Mouse (Mus musculus): ENCODE data around the gene Sarm1.

Gene Sarm1

DNA sequence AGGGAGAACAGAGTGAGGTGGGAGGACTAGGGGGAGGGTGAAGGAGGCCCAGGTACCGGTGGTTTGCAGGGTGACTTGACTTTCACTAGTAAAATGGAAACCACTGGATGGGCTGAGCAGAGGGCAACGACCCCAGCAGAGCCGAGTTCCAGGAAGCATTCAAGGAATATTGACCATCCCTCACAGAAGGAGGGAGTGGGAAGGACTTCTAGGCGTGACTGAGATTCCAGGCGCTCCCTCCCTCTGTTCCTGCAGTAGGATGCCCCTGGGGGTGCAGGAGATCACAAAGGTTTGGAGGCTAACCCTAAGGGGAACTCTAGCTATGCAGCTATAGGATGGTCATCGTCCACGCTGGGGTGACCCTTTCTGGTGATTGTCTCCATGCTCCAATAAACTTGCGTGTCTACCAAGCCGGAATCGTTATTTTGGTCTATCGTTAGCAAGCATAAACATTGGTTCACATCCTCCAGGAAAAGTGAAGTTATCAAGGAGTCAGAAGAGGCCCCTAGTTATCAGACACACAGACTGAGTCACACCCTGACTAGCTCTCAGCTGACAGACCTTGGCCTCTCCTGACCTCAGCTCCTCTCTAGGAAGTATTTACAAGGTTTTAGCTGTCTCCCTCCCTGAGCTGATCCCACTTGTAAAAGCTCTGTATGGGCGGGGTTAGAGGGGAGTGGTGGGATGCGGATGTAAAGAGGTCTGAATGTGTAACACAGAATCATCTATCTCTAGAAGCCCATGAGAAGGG, 34.1 kb downstream of the Sarm1 start:
- peak; percentile 56 for DNase-seq (ENCODE audit: low spot score)

DNA sequence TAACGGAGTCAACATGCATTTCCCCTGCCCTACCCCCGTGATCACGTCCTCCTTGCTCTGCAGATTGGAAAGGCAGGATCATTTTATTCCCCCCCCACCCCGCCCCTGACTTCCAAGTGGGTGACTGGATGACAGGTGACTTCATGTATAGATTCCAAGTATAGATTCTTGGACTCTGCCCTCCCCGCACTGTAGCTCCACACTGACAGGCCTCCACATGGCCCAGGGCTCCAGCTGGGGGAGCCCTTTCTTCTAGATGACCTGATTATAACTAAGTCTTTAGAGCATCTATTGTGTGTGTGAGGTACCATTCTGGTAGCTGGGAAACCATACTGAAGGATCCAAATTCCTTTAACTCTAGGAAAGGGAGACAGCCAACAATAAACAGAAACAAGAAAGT, 34.9 kb downstream of the Sarm1 start:
- DNase-seq (ENCODE audit: low spot score): no peak

DNA sequence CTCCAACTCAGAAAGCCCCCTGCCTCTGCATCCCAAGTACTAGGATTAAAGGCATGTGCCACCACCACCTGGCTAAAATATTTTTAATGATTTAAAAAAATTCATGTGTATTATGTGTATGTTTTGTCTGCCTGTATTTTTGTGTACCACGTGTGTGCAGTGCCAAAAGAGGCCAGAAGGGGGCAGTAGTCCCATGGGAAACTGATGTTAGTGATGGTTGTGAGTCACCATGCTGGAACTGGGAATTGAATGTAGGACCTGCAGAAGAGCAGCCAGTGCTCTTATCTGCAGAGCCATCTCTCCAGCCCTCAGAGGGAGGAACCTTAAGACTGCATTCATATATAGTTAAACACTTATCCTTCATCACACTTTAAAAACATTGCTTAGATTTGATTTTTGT, 35.7 kb downstream of the Sarm1 start:
- DNase-seq (ENCODE audit: low spot score): no peak

DNA sequence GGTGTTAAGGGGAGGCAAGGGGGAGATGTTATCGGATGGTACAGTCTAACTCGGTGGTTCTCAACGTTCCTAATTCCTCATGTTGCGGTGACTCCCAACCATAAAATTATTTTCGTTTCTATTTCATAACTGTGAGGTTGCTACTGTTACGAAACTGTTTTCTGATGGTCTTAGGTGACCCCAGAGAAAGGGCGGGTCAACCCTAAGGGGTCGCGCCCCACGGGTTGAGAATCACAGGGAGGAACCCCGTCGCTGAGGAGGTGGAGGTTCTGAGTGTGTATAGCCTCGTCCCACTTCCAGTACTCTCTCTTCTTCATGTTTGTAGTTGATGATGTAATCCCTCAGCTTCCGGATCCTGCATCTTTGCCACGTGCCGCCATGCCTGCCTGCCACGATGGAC, 38.8 kb downstream of the Sarm1 start:
- no peak for DNase-seq (ENCODE audit: low spot score)

DNA sequence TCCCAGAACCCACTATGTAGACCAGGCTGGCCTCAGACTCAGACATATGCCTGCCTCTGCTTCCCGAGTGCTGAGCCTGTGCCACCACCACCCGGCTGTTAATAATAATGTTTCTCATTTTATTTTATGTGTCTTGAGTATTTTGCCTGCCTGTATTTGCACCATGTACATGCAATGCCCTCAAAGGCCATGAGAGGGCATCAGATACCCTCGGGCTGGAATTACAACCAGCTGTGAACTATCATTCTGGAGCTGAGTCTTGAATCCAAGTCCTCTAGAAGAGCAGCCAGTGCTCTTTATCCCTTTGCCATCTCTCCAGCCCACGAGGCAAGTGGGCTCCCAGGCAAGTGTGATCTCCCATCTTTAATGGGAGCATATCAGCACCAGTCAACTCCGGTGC, 42.2 kb downstream of the Sarm1 start:
- peak; percentile 28 for DNase-seq (ENCODE audit: low spot score)

DNA sequence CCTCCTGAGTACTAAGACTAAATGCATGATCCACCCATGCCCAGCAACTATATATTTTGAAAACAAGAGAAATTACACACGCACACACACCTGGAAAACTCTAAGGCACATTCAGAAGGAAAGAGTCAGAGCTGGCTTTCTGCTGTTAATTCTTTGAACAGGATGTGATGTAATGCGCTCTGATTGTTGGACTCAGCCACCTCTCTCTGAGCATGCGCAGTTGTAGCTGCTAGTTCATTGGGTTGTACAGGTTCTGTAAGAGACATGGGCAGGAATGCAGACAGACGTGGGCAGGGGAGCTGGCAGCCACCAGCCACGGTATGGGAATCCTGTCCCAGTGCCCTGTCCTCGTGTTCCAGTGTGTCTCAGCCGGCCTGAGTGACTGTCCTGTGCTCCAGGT, 43.3 kb downstream of the Sarm1 start:
- no peak for DNase-seq (ENCODE audit: low spot score)

DNA sequence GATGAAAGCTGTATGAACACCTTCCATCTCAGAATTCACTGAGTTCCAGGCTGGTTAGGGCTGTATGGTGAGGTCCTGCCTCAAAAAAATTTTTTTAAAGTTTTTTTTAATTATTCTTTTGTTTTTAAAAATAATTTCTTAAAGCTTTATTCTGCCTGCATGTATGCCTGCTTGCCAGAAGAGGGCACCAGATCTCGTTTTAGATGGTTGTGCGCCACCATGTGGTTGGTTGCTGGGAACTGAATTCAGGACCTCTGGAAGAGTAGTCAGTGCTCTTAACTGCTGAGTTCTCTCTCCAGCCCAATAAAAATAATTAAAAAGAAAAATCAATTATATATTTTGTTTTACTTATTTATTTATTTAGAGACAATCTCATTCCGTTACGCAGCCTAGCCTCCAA, 43.9 kb downstream of the Sarm1 start:
- DNase-seq (ENCODE audit: low spot score): peak; percentile 53

DNA sequence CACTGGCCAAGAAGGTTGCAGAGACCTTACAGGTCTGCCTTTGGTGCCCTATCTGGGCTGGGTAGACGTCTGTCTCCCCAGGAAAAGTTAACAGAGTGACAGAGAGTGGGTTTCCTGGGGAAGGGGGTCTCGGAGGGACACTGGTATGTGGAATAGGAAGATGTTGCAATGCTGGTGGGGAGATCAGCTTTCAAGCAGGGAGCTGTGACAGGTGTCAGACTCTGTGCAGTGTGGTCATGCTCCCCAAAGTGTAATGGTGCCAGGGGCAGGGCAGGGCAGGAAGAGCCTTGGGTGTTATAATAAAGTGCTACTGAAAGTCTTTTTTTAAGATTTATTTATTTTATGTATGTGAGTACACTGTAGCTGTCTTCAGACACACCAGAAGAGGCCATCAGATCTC, 47.2 kb downstream of the Sarm1 start:
- no peak for DNase-seq (ENCODE audit: low spot score)

DNA sequence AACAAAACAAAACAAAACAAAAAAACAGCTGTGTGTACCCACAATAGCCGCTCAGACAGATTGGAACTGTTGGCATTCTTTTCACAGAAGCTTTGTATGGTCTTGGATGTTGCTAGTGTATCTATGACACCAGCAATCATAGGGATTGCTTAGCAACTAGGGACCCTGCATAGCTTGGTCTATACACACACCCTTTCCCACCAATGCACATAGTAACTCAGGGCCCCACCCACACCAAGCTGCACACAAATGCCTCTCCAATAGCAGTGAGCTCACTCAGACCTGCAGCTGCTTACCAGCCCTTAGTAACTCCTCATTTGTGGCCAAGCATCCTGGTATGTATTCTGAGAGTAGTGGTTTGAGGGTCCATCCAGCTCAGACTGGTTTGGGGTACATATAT, 49.3 kb downstream of the Sarm1 start:
- DNase-seq (ENCODE audit: low spot score): no peak

DNA sequence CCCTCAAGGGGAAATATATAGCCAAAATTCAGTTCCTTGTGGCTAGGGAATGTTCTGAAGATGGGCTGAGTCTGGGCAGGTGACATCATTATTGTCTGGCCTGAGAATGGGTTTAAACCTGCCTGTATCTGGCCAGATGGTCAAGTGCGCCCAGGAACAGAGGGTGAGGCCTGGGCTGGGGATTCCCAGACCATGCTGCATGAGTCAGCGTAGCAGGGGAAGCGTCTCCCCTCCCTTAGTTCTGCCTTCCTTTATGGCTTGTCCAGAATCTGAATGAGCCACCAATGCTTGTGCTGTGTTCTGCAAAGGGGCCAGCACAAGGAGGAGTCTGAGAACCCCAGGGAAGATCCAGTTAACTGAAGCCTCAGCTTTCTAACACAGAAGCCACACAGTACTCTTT, 50.4 kb downstream of the Sarm1 start:
- no peak for DNase-seq (ENCODE audit: low spot score)

DNA sequence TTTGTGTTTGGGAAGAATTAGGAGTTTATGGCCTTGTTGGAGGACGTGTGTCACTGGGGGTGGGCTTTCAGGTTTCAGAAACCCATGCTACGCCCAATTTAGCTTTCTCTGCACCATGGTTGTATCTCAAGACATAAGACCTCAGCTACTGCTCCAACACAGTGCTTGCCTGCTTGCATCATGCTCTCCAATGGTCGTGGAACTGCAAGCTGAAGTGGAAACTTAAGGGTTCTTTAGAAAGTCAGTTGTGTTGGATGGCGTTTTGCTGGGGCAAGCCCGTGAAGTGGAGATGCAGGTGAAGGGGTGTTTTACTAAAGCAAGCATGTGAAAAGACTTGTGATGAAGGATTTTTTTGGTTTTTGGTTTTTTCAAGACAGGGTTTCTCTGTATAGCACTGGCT, 54.4 kb downstream of the Sarm1 start:
- no peak for DNase-seq (ENCODE audit: low spot score)

DNA sequence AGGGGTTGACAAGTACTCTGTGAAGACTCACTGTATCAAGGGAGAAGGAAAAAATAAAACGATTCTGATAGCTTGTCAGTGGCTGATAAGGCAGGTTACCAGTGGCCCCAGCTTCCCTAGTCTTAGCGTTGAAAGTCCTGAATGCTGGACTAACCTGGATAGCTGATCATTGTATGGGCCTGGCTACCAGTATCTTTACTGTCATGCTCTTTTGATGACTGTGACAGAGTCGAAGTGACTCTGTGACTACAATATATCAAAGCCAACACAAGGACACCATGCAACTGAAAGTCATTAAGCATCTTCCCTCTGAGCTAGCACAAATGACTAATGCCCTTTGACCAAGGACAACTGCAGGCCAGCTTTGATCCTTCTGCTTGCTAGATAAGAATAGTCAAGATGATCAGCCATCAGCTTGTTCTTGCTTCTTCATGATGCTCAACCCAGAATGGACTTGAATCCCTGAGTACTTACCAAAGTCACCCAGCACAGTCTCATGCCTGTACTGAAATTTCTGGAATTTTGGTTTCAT, 59.1 kb downstream of the Sarm1 start:
- no peak for DNase-seq (ENCODE audit: low spot score)

DNA sequence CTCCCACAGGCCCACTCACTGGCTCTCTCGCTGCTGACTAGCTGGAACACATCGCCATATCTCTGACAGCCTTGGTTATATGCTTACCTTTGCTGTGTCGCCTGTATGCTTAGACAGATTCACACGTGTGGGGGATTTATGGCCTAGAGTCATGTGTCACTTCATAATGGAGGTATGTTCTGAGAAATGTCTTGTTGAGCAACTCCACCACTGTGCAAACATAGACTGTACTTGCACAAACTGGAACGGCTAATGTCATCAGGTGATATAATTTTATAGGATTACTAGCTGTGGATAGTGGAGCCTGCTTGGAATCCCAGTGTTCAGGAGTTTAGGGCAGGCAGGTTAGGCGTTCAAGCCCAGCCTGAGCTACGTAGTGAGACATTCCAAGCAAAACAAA, 60.4 kb downstream of the Sarm1 start:
- DNase-seq (ENCODE audit: low spot score): no peak

DNA sequence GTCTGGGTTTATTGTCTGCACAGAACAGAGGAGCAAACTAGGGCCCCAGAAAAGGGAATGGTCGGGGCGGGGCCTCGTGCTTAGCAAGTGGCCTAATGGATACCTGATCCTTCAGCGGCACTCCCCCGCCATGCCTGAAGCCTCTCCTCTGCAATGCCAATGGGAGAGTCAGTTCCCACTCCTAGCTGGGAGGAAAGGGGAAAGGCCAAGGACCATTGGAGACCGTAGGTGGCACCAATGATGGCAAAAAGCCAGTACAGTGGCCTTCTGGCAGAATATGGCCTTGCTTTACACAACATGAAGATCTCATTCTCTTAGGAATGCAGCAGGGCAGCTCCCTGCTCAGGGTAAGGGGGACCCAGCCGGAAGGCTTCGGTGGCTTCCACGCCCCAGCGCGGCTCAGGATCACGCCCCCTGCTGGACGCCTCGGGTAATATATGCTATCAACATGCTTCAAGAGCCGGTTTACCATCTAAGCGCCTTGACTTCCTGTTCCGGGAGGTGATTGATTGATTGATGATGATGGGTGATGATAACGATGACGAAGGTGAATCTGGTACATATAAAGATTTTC, 61.7 kb downstream of the Sarm1 start:
- peak; percentile 41 for DNase-seq (ENCODE audit: low spot score)

DNA sequence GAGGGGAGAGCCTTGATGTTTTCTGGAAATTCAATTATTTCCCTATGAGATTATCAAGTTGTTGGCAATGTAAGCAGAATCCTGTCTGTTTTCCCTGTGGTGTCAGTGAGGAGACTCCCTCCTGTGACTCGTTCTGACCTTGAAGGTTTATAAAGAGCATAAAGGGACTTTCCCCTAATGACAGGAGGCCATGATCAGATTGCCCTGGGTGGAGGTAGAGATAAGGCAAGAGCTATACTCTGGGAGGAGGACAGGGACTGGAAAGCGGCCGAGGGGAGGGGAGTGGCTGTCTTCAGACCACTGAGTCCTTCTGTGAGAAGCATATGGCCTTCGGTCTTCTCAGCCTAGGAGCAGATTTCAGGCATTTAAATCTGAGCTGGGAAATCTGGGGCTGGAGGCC, 63.5 kb downstream of the Sarm1 start:
- DNase-seq (ENCODE audit: low spot score): no peak

DNA sequence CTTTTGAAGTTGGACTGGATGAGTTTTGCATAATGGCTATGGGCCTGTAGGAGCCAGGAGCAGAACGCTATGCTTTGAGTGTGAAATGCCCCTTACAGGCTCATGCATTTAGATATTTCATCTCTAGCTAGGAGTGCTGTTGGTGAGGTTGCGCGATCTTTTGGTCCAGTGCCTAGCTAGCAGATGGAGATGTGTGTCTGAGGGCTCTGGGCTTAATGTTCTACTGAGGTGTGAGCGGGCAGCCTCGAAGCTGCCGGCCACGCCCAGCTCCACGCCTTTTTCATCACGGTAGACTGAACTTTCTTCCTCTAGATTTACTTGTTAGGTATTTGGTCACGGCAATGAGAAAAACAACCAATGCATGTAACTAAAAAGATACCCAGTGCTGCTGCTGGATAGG, 66.4 kb downstream of the Sarm1 start:
- DNase-seq (ENCODE audit: low spot score): no peak

DNA sequence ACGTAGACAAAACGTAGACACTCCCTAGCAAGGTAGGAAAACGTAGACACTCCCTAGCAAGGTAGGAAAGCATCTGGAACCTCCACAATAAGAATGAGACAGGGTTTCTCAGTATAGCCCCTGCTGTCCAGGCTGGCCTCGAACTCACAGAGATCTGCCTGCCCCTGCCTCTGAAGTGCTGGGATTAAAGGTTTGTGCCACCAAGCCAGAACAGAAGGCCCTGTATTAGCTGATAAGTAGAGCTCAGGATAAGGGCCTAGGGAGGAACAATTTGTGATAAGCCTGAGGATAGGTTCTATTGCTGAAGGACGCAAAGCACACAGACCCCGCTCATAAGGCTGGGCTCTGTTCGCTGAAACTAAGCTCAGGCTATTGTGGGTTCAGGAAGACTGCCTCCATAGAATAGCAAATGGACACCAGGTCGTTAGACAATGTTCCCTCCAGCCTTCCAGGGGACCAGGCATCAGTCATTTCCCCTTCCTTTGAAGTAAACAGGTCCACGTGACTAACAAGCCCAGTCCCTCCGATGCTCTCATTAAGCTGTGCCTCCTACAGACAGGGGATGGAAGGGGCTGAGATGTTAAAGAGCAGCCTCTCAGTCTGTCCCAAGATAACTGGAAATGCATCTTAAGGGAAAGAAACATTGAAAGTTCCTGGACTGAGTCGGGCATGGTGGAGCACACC, 67.2 kb downstream of the Sarm1 start:
- DNase-seq (ENCODE audit: low spot score): no peak

DNA sequence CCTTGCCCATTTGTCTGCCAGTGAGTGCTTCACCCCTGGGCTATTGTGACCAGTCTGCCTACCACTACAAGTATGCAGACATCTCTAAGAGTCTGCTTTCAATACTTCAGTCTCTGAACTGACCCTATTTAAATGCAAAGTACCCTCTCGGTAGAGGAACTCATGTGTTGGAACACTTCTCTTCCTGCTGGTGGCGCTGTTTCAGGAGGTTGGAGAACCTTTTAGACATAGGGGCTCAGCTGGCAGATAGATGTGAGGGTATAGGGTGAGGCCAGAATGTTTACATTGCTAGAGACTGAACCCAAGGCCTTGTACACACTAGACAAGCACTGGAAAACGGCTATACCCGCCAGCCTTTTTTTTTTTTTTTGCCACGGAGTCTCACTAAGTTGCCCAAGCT, 69.2 kb downstream of the Sarm1 start:
- no peak for DNase-seq (ENCODE audit: low spot score)

DNA sequence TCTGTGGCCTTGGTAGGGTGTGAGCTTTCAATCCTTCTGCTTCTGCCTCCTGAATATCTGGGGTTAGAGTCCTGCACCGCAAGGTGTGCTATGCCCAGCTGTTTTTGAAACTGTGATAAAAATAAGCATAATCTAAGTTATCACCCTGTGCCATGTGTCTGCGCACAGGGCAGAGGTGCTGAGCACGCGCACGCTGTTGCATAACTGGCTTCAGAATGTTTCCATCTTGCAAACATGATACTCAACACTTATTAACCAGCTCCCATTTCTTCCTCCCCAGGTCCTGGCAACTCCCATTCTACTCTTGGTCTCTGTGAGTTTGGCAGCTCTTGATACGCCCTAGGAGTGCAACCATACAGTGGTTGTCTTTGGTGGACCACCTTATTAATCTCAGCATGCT, 69.9 kb downstream of the Sarm1 start:
- no peak for DNase-seq (ENCODE audit: low spot score)

DNA sequence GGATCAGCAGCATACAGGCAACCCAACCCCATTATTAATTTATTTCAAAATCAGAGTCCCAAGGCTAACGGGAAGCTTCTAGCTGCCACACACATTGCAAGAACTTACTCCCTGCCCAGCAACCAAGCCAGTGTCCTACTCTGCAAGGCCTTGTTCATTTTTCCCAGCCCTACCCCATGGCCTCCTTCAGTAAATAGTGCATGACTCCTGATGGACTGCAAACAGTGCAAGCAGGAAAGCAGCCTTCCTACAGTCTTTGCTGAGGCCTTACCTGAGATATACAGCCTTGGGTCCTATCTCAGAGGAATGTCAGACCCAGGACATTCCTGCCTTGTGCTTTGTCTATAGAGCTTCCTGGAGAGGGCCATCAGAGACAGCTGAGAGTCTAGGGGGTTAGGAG, 72.0 kb downstream of the Sarm1 start:
- no peak for DNase-seq (ENCODE audit: low spot score)

DNA sequence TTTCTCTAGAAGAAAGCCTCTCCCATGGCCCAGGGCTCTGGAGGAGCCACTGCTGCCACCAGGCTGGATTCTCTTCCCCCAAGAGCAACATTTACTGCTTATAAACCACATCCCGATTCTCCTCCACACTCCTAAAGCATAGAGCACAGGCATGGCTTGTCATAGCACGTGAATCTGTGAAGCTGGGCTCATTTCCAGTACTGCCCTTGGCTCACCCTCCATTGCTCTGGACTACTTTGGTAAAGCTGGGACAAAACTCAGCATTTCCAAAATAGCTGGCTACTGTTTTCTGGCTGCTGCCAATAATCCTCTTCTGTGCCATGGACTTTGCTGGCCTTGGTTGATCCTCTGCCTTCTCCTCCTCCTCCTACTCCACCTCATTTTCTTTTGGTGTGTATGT, 73.2 kb downstream of the Sarm1 start:
- DNase-seq (ENCODE audit: low spot score): no peak

Measured in c-Kit-positive CD71-positive TER-119-positive erythroid progenitor cells, embryonic 14.5 days (primary cell).